Mouse (Mus musculus): ENCODE measurements at regions not wholly inside any gene's neighbourhood (a gene's known extent, or its start where the extent isn't known, plus 50 kb on each side); places are given as distances from the start of the nearest gene placed in this dataset.

GRCm38 (mm10) chr3:37896821-37897311, 172.6 kb upstream of the Gm5148 start:
- no peak overlapping the region for H3K4me3 ChIP-seq (replicated peaks)
- peak overlapping the region; percentile 39 for H3K4me2 ChIP-seq
- H3K27me3 ChIP-seq (replicated peaks), result no peaks in the 10 kb centered on the region
- WGBS, result 6% methylated on average over 17 of the region's 17 CpGs
- ATAC-seq (ENCODE audit: insufficient read depth, low FRiP score, low read depth), result peak; percentile 70; the same call in 1 of the 2 replicates
- peak overlapping the region; percentile 52 for H3K27ac ChIP-seq
- H3K36me3 ChIP-seq, result no peaks in the 10 kb centered on the region
- no peak overlapping the region for H3K9ac ChIP-seq
- H3K4me1 ChIP-seq, result 0 out of 2 replicates have a peak, but pooled peaks cover 9% of the 10 kb centered on the region
- H3K9me3 ChIP-seq, result no peaks in the 10 kb centered on the region

- Histone ChIP-seq H3K9me3 (no peaks in the 10 kb centered on the region), H3K27ac (no peak overlapping the region)
Observed at GRCm38 (mm10) chr3:37894599-37894998, 170.3 kb upstream of the Gm5148 start.

GRCm38 (mm10) chr3:37890202-37890601, 165.9 kb upstream of the Gm5148 start:
- no peaks in the 10 kb centered on the region for H3K9me3 ChIP-seq
- H3K27me3 ChIP-seq (replicated peaks), result no peaks in the 10 kb centered on the region
- no peak overlapping the region for H3K4me3 ChIP-seq (replicated peaks)
- H3K9ac ChIP-seq, result no peak overlapping the region
- no peak overlapping the region for H3K4me2 ChIP-seq
- H3K36me3 ChIP-seq, result no peaks in the 10 kb centered on the region
- ATAC-seq (ENCODE audit: insufficient read depth, low FRiP score, low read depth), result no peak
- H3K4me1 ChIP-seq, result 0 out of 2 replicates have a peak, but pooled peaks cover 15% of the 10 kb centered on the region
- WGBS, result 63% methylated on average over 1 of the region's 1 CpGs
- H3K27ac ChIP-seq, result no peak overlapping the region

More at GRCm38 (mm10) chr3:37894599-37894998, 170.3 kb upstream of the Gm5148 start:
- Histone ChIP-seq H3K4me3 (replicated peaks) (no peak overlapping the region), H3K36me3 (no peaks in the 10 kb centered on the region), H3K4me2 (no peak overlapping the region), H3K4me1 (0 out of 2 replicates have a peak, but pooled peaks cover 9% of the 10 kb centered on the region), H3K9ac (no peak overlapping the region), H3K27me3 (replicated peaks) (no peaks in the 10 kb centered on the region)
- ATAC-seq (ENCODE audit: insufficient read depth, low FRiP score, low read depth), result no peak
- 46% methylated on average over 2 of the region's 2 CpGs for WGBS

GRCm38 (mm10) chr3:37888455-37888854, 164.2 kb upstream of the Gm5148 start:
- Histone ChIP-seq H3K4me2 (no peak overlapping the region), H3K36me3 (no peaks in the 10 kb centered on the region), H3K4me1 (0 out of 2 replicates have a peak, but pooled peaks cover 8% of the 10 kb centered on the region), H3K9ac (no peak overlapping the region), H3K27ac (peak overlapping the region; percentile 35; the same call in 1 of the 2 replicates), H3K4me3 (replicated peaks) (no peak overlapping the region), H3K27me3 (replicated peaks) (no peaks in the 10 kb centered on the region), H3K9me3 (no peaks in the 10 kb centered on the region)
- no peak for ATAC-seq (ENCODE audit: insufficient read depth, low FRiP score, low read depth)
- 20% methylated on average over 6 of the region's 6 CpGs for WGBS

GRCm38 (mm10) chr3:37887711-37888110, 163.4 kb upstream of the Gm5148 start:
- Histone ChIP-seq H3K9me3 (no peaks in the 10 kb centered on the region), H3K36me3 (no peaks in the 10 kb centered on the region), H3K27me3 (replicated peaks) (no peaks in the 10 kb centered on the region), H3K9ac (no peak overlapping the region), H3K4me2 (no peak overlapping the region), H3K4me3 (replicated peaks) (no peak overlapping the region), H3K4me1 (0 out of 2 replicates have a peak, but pooled peaks cover 8% of the 10 kb centered on the region), H3K27ac (0 out of 2 replicates have a peak overlapping the region, but pooled peaks have one; percentile 35)
- WGBS, result 72% methylated on average over 3 of the region's 3 CpGs
- ATAC-seq (ENCODE audit: insufficient read depth, low FRiP score, low read depth), result no peak

GRCm38 (mm10) chr3:37886705-37887454, 162.6 kb upstream of the Gm5148 start:
- Histone ChIP-seq H3K4me2 (no peak overlapping the region), H3K4me3 (replicated peaks) (no peak overlapping the region), H3K27me3 (replicated peaks) (no peaks in the 10 kb centered on the region), H3K9me3 (no peaks in the 10 kb centered on the region), H3K4me1 (0 out of 2 replicates have a peak, but pooled peaks cover 8% of the 10 kb centered on the region), H3K36me3 (no peaks in the 10 kb centered on the region), H3K27ac (no peak overlapping the region), H3K9ac (no peak overlapping the region)
- no peak for ATAC-seq (ENCODE audit: insufficient read depth, low FRiP score, low read depth)
- 75% methylated on average over 3 of the region's 3 CpGs for WGBS

- H3K4me1 ChIP-seq, result 0 out of 2 replicates have a peak, but pooled peaks cover 8% of the 10 kb centered on the region
- no peaks in the 10 kb centered on the region for H3K36me3 ChIP-seq
- H3K9me3 ChIP-seq, result no peaks in the 10 kb centered on the region
- WGBS, result 85% methylated on average over 6 of the region's 6 CpGs
- no peak for ATAC-seq (ENCODE audit: insufficient read depth, low FRiP score, low read depth)
- no peak overlapping the region for H3K4me3 ChIP-seq (replicated peaks)
- H3K9ac ChIP-seq, result no peak overlapping the region
- no peak overlapping the region for H3K4me2 ChIP-seq
- no peaks in the 10 kb centered on the region for H3K27me3 ChIP-seq (replicated peaks)
- no peak overlapping the region for H3K27ac ChIP-seq
Observed at GRCm38 (mm10) chr3:37885776-37886175, 161.5 kb upstream of the Gm5148 start.

- no peaks in the 10 kb centered on the region for H3K4me1 ChIP-seq
- no peak overlapping the region for H3K4me2 ChIP-seq
- H3K4me3 ChIP-seq (replicated peaks), result no peak overlapping the region
- no peaks in the 10 kb centered on the region for H3K36me3 ChIP-seq
- no peaks in the 10 kb centered on the region for H3K9me3 ChIP-seq
- H3K27me3 ChIP-seq (replicated peaks), result no peaks in the 10 kb centered on the region
- no peak for ATAC-seq (ENCODE audit: insufficient read depth, low FRiP score, low read depth)
- no peak overlapping the region for H3K27ac ChIP-seq
- 69% methylated on average over 5 of the region's 5 CpGs for WGBS
- H3K9ac ChIP-seq, result no peak overlapping the region
Observed at GRCm38 (mm10) chr3:37882417-37882816, 158.1 kb upstream of the Gm5148 start.

GRCm38 (mm10) chr3:37881016-37881415, 156.7 kb upstream of the Gm5148 start:
- no peaks in the 10 kb centered on the region for H3K9me3 ChIP-seq
- no peak for ATAC-seq (ENCODE audit: insufficient read depth, low FRiP score, low read depth)
- WGBS, result 82% methylated on average over 2 of the region's 2 CpGs

GRCm38 (mm10) chr3:37879056-37879455, 154.8 kb upstream of the Gm5148 start:
- Histone ChIP-seq H3K9ac (no peak overlapping the region), H3K4me3 (replicated peaks) (no peak overlapping the region)
- 71% methylated on average over 6 of the region's 6 CpGs for WGBS

More at GRCm38 (mm10) chr3:37881016-37881415, 156.7 kb upstream of the Gm5148 start:
- Histone ChIP-seq H3K4me2 (no peak overlapping the region), H3K4me3 (replicated peaks) (no peak overlapping the region), H3K27me3 (replicated peaks) (no peaks in the 10 kb centered on the region), H3K27ac (no peak overlapping the region), H3K36me3 (no peaks in the 10 kb centered on the region), H3K4me1 (peaks cover 2% of the 10 kb centered on the region; the same call in 1 of the 2 replicates), H3K9ac (no peak overlapping the region)

GRCm38 (mm10) chr3:37876016-37876765, 151.9 kb upstream of the Gm5148 start:
- H3K36me3 ChIP-seq, result no peaks in the 10 kb centered on the region
- peaks cover 14% of the 10 kb centered on the region; the same call in 1 of the 2 replicates for H3K4me1 ChIP-seq
- ATAC-seq (ENCODE audit: insufficient read depth, low FRiP score, low read depth), result no peak
- H3K4me3 ChIP-seq (replicated peaks), result no peak overlapping the region
- H3K9ac ChIP-seq, result no peak overlapping the region
- peak overlapping the region; percentile 91 for H3K27ac ChIP-seq
- no peak overlapping the region for H3K4me2 ChIP-seq
- no peaks in the 10 kb centered on the region for H3K9me3 ChIP-seq
- H3K27me3 ChIP-seq (replicated peaks), result no peaks in the 10 kb centered on the region
- WGBS, result 73% methylated on average over 13 of the region's 13 CpGs

More at GRCm38 (mm10) chr3:37879056-37879455, 154.8 kb upstream of the Gm5148 start:
- no peaks in the 10 kb centered on the region for H3K36me3 ChIP-seq
- ATAC-seq (ENCODE audit: insufficient read depth, low FRiP score, low read depth), result no peak
- H3K4me2 ChIP-seq, result no peak overlapping the region
- H3K4me1 ChIP-seq, result peaks cover 14% of the 10 kb centered on the region; the same call in 1 of the 2 replicates
- H3K27ac ChIP-seq, result no peak overlapping the region
- H3K9me3 ChIP-seq, result no peaks in the 10 kb centered on the region
- H3K27me3 ChIP-seq (replicated peaks), result no peaks in the 10 kb centered on the region
